Mouse (Mus musculus) monocyte, adult 2 months (primary cell): ENCODE measurements around the gene Eral1.

Experiments
- DNase-seq, 2 experiments: peaks; one replicate each; pipeline ENCODE4 v3.0.0; 2022; ENCODE audit warnings: low spot score in 2 of 2, low read depth in 1 of 2

The Eral1 gene

GRCm38 (mm10) chr11:78040878-78041277, 39.3 kb downstream of the Eral1 start:
- DNase-seq: no peak

- DNase-seq: no peak
Observed at GRCm38 (mm10) chr11:78037831-78038752, 42.1 kb downstream of the Eral1 start, which contains the start of gene Flot2. TSS of gene Flot2 (plus strand) at chr11:78037931.

- DNase-seq: no peak
Observed at GRCm38 (mm10) chr11:78036791-78037190, 43.4 kb downstream of the Eral1 start.

GRCm38 (mm10) chr11:78033931-78034617, 46.1 kb downstream of the Eral1 start:
- no peak for DNase-seq

GRCm38 (mm10) chr11:78032809-78033195, 47.4 kb downstream of the Eral1 start:
- DNase-seq: no peak

GRCm38 (mm10) chr11:78031947-78032808, 48.0 kb downstream of the Eral1 start, which contains the start of gene Dhrs13:
TSS of gene Dhrs13 (plus strand) at chr11:78032280.
- peak; percentile 64 to 70 for DNase-seq

- no peak for DNase-seq
Observed at GRCm38 (mm10) chr11:78031389-78031788, 48.8 kb downstream of the Eral1 start.

GRCm38 (mm10) chr11:78030600-78030999, 49.6 kb downstream of the Eral1 start:
- DNase-seq: no peak

GRCm38 (mm10) chr11:78029240-78029639, 50.9 kb downstream of the Eral1 start:
- no peak for DNase-seq

- no peak for DNase-seq
Observed at GRCm38 (mm10) chr11:78023607-78024006, 56.6 kb downstream of the Eral1 start.
